Mouse (Mus musculus) adrenal gland, adult 2 months (tissue): ENCODE measurements around the gene Tspan11. TPM values are rescaled to one million over a fixed set of nuclear protein-coding genes. Genes with fewer than 3 reads are reported as not detected.

Experiments used
- DNase-seq: peaks from one replicate; pipeline ENCODE4 v3.0.0; 2021
- polyA plus RNA-seq: library from polyadenylated mRNA; depleted of rRNA; stranded (reverse); fragments of >200 nt; gene quantifications from 2 replicates; pipeline ENCODE4 v1.2.3, GENCODE M21; 2012
- total RNA-seq, 2 experiments: library from RNA; stranded (reverse); gene quantifications; 2 replicates each; pipeline ENCODE4 v1.2.3; 2021

The Tspan11 gene
- total and polyA plus RNA-seq, 3 experiments: 4.4 to 20.1 (median 13.2) TPM

GRCm38 (mm10) chr6:127933841-127934240 lies 46.5 kb downstream of the Tspan11 start:
- DNase-seq: no peak

DNA sequence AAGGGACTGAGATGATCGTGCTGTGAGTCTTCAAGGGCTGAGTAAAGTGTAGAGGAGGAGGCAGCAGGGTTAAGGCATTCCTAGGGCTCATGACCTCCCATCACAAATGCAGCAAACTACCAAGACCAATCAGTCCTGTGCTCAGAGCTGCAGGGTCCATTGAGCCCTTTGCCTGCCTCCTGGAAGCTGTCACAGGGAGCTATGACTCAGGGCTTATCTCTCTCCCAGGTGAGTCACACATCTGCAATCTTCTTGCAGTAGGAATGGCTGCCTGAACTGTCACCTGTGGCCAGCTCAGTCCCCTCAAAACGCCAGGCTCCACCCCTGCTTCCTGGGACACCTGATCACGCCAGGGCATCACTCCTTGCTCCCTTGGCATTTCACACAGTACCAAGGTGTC lies 47.7 kb downstream of the Tspan11 start:
- DNase-seq: peak; percentile 52

DNA sequence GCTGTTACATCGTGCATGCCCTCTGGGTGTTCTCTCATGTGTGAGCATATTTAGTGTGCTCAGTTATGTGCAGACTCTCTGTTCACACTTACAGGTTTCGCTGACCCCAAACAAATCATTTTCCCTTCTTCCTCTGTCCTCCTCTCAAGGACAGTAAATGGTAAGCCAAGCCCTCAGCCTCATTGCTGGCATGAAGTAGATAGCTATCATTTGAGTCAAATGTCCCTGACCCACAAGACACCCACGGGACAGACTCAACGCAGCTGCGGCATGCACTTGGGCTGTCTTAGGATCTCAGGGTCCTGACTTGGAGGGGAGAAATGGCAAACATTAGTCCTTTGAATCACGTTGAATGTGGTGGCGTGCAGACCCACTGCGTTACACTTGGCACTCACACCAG lies 55.0 kb downstream of the Tspan11 start:
- peak; percentile 77 for DNase-seq

DNA sequence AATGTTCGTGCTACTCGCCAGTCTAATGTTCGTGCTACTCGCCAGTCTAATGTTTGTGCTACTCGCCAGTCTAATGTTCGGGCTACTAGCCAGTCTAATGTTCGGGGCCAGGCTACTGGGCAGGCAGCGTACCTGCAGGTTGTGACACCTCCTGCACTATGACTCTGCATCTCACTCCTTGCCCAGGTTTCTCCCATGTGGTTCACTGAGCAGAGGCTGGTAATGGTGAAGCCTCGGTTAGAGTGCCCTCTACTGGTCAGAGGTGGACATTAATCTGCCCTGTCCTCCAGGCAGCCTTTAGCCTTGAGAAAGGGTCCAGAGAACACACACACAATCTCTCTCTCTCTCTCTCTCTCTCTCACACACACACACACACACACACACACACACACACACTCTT lies 58.3 kb downstream of the Tspan11 start:
- peak; percentile 69 for DNase-seq

DNA sequence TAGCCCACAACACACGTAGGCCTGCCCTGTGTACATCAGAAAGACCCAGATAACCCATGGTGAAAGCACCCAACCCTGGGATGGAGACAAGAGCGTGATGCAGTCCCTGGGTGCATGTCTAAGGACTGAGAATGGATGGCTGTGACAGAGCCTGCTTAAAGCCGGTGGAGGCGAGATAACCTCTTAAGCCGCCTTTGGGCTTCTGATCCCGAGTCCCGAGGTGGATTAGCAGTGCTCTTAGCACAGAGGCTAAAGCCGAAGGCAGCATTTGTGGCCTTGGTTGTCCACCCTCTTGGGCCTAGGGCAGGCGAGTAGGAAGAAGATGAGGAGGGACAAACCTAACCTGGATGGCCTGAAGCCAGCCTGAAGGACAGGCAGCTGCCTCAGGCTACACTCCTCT lies 61.3 kb downstream of the Tspan11 start:
- DNase-seq: no peak

DNA sequence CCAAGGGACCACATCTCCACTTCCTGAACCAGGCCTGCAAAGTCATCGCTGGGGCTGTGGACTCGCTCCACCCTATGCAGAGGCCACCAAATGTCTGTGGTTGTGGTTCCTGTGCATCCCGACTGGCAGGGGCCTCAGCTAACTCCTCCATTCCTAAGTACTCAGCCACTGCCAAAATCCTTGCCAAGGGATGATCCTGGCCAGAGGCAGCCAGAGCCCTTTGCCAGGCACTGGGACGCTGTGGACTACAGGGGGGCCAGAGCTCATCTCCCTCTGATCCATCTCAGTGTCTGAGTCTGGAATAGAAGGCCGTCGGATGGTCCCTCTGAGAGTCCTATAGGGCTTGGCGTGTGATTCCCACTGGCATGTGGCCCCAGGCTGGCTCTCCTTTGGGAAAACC lies 62.5 kb downstream of the Tspan11 start:
- no peak for DNase-seq

DNA sequence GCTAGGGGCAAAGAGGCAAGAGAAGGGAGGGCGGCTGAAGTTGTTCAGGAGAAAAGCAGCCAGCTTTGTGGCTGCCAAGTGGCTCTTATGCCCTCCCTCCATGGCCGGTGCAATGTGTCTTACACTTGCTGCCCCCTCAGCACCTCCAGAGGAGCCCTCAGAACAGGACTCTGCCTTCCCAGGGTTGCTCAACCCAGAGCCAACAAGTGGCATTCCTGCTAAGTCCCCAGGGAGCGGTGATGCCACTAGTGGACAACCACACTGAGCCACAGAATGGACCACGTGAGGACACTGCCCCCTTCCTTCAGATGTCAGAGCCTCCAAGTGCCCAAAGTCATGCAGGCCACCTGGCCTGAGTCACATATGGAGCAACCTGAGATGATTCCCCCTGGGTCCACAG lies 65.7 kb downstream of the Tspan11 start:
- DNase-seq: no peak

- DNase-seq: no peak
Observed at GRCm38 (mm10) chr6:127956172-127956571, 68.8 kb downstream of the Tspan11 start.

GRCm38 (mm10) chr6:127960203-127960602 lies 72.8 kb downstream of the Tspan11 start:
- no peak for DNase-seq

DNA sequence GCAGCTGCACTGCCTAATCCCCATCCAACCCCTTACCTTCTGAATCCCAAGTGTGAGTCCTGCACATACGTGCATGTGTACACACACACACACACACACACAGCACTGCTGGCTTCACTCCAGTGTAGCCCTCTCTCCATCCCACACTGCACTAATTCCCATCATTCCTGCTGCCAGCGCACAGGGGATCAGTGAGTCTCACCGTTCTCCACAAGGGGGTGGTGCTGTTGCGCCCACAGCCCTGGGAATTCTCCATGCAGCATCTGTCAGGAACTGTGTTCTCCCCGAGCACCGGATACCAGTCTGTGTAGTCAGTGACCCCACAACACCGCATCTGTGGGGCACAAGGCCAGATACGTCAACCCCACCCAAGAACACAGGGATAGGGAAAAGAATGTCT lies 78.1 kb downstream of the Tspan11 start:
- DNase-seq: no peak

DNA sequence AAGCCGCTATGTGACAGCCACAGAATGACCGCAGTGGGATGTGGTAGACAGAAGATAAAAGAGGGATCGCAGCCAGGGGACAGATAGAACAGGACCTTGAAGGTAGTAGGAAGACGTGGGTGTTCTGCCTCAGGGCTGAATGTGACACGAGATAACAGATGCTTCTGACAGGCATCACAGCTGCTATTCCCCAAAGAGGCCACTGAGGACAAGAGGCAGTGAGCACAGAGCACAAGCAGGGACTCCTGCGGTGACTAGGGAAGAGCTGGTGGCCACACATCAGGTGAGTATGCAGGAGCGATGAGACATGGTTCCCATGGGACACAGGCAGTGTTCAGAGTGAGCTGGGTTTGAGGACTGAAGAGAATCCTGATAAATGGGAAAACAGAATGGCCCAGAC lies 82.3 kb downstream of the Tspan11 start:
- DNase-seq: no peak

GRCm38 (mm10) chr6:127970120-127970519 lies 82.7 kb downstream of the Tspan11 start:
- DNase-seq: peak; percentile 81

DNA sequence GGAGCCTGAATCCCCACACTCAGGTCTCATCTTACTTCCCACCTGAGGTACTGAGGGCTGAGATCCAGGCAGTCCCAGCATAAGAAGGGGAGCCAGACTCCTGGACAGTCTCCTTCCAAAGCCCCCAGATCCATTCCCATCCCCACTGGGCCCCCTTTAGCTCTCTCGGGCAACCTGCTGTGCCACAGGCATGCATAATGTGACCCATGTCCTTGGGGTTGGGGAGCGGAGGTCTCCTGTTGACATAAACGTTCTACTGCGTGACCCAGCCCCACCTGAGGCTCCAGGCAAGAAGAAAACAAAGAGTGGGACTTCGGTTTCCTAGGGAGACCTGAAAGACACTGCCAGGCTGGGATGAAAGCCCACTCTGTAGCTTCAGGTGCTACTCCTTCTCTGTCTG lies 83.5 kb downstream of the Tspan11 start:
- DNase-seq: no peak

DNA sequence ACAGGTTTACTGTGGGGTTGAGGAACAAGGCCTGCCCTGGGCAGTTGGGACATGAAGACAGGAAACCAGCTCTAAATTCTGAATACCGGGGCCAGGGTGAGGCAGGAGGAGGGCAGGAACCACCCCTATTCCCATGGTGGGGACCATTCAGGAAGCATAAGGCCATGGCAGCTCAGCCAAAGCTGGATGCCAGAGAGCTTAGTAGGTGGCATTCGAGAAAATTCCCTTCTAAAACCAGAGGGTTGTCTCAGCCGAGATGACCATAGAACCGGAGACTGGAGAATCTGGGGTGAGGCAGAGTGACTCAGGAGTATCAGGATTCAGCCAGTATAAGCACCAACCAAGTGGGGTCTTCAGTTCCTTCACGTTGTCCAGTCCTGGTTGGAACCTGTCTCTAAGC lies 84.5 kb downstream of the Tspan11 start:
- no peak for DNase-seq

GRCm38 (mm10) chr6:127973553-127973952 lies 86.2 kb downstream of the Tspan11 start:
- DNase-seq: no peak

- peak; percentile 70 for DNase-seq
Observed at GRCm38 (mm10) chr6:127974000-127974399, 86.6 kb downstream of the Tspan11 start.

DNA sequence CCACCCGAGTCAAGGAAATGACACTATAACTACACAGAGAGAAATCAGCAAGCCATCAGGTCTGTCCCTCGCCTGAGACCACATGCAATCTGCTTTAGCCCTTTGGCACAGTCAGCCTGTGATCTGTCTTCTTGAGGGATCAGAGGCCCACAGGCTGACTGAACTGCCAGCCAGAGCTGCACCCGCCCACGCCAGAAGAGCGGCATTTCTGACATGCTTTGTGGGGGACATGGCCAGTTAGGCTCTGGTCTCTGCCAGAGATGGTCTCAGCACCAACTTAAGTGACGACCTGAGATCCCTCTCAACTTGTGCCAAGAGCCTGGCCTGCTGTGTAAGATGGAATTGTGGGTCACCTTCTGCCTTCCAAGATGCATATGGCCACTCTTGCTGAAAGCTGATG lies 89.3 kb downstream of the Tspan11 start:
- no peak for DNase-seq

GRCm38 (mm10) chr6:127978941-127979340 lies 91.6 kb downstream of the Tspan11 start:
- DNase-seq: no peak

GRCm38 (mm10) chr6:127979831-127980230 lies 92.4 kb downstream of the Tspan11 start:
- DNase-seq: no peak

- DNase-seq: no peak
Observed at GRCm38 (mm10) chr6:127980381-127981045, 93.1 kb downstream of the Tspan11 start.

- DNase-seq: peak; percentile 86
Observed at GRCm38 (mm10) chr6:127981176-127981575, 93.8 kb downstream of the Tspan11 start.

- no peak for DNase-seq
Observed at GRCm38 (mm10) chr6:127986357-127986756, 99.0 kb downstream of the Tspan11 start.

DNA sequence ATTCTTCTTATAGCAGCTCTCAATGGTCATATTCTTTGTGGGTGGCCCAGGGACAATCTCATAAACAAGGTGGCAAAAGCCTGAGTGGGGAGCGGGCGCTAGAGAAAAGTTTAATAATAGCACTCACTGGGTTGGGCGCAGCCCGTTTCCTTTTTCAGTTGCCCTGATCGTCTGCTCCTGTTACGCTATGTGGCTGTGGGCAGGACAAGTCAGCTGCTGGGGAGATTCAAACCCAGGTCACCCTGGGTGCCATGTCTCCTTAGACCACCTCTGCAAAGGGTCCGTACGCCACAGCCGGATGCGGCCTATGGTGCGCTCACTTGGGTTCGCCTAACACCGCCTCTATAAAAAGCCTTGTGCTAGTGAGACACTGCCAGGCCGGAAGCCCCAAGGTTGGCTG lies 100.0 kb downstream of the Tspan11 start:
- no peak for DNase-seq

DNA sequence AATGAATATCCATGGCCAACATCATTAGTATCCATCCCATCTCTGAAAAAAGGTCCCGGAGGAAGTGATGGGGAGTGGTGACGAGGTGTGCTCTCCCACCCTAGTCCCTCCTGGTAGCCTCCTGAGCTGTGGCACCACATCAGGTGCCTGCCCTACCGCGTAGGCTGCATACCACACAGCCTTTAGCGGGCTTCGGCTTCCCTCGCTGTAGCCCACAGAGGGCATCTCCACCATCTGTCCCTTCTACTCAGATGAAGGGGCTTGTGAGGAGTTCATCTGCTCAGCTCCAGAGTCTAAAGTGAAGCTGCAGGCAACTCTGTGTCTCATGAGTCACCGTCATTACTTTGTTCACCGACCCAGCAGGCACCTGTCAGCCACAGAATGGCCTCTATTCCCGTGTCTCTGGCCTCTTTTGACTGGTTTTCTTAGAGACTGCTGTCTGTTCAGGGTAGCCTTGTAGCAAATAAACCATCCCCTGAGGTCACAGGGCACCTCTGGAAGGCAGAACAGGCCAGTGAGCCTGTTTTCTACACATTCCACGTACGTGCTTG lies 101.6 kb downstream of the Tspan11 start:
- no peak for DNase-seq
